Comparison of ENCODE assay signal across 11 mouse cellular contexts in genomic region chr2:51108631-51109030, GRCm38 (mm10).
"Had no signal": no experiment of that assay in that cellular context is flagged by ENCODE, and none has a peak within 500 bp of the region (broad histone marks: within the 10 kb centered on the region; RNA-seq: fewer than 3 reads in every experiment).

No protein-coding gene starts in this region.

- ATAC-seq: liver, embryonic 12.5 days; midbrain, embryonic 16.5 days had no signal

- H3K36me3 ChIP-seq: limb, embryonic 15.5 days; liver, embryonic 12.5 days; midbrain, embryonic 10.5 days had no signal

- H3K4me1 ChIP-seq: limb, embryonic 15.5 days; liver, embryonic 12.5 days; midbrain, embryonic 10.5 days had no signal

- H3K4me3 ChIP-seq: limb, embryonic 15.5 days; liver, embryonic 12.5 days; midbrain, embryonic 10.5 days had no signal

- H3K9ac ChIP-seq: limb, embryonic 15.5 days; liver, embryonic 12.5 days had no signal

- H3K4me2 ChIP-seq: limb, embryonic 15.5 days; liver, embryonic 12.5 days had no signal

- DNase-seq: kidney, adult 8-10 months; kidney, postnatal 25 days; layer of hippocampus, adult 9-11 months; layer of hippocampus, postnatal 36 days; retina, postnatal 1 day; right cerebral cortex, postnatal 4 days; thymus, postnatal 36 days had no signal

- H3K9me3 ChIP-seq: limb, embryonic 15.5 days; liver, embryonic 12.5 days; midbrain, embryonic 10.5 days had no signal

- H3K27ac ChIP-seq: limb, embryonic 15.5 days; liver, embryonic 12.5 days; midbrain, embryonic 10.5 days had no signal

- H3K27me3 ChIP-seq: limb, embryonic 15.5 days; liver, embryonic 12.5 days had no signal
